Mouse (Mus musculus): ENCODE measurements around the gene Tpsb2.

Tpsb2 gene

DNA sequence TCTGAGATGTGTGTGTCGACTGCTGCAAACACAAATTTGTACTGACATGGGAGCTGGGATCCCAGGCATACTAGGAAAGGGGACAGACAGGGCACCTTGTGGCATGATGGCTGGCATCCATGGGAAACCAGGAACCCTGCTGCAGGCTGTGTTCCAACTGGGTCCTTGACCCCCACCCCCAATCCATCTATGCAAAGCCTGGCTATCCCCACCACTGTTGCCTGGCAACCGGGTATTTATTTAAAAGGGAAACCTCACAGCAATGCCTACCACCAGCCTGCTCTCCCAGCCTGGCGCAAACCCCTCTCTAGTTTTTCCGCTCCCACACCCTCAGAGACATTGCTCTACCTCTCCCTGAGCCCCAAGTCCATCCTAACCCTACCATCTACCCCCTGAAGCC is 41.2 kb downstream of the Tpsb2 start:
- DNase-seq (ENCODE audit: low spot score) = no peak

DNA sequence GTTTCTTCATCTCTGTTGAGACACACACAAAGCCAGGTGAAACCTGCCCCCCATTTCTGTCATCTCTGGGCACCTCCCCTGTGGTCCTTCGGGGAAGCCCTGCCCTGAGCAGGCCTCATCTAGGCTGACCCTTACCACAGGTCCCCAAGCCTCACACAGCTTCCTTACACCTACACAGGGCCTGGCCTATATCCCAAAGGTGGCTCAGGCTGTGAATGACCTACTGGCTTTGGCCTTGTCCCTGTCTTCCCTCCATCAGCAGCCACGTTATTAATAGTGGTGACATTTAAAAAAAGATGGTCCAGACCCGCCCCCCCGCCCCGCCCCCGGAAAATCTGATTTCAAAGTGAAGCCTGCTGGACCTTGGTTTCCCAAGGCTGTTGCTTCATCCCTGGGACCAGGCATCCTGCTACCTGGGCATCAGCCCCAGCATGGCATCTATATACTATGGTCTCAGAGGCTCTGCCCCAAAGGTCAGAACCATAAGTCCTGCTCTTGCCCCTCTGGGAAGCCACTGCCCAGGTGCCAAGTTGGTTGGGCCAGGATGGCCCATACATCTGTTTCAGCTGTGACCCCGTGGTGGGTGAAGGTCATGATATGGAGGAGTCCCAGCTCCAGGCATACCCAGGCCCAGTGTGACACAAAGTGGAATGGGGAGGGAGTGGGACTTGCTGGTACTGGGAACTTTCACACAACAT is 42.3 kb downstream of the Tpsb2 start:
- DNase-seq (ENCODE audit: low spot score) = no peak

DNA sequence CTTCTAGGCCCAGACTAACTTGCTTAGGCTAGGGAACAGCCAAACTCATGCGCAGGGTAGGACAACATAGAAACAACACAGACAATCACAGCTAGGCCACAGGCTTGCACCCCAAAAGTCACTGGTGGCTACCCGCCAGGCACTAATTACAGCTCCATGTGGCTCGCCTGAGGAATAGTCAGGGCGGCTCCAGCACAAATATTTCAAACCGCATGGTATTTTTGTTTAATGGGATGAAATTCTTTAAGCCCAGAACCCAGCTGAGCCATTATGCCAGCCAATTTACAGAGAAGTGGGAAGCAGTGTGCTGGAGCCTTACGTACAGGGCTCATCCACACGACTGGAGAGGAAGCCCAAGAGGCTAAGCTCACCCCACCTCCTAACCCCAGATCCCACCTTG is 43.5 kb downstream of the Tpsb2 start:
- no peak for DNase-seq (ENCODE audit: low spot score)

DNA sequence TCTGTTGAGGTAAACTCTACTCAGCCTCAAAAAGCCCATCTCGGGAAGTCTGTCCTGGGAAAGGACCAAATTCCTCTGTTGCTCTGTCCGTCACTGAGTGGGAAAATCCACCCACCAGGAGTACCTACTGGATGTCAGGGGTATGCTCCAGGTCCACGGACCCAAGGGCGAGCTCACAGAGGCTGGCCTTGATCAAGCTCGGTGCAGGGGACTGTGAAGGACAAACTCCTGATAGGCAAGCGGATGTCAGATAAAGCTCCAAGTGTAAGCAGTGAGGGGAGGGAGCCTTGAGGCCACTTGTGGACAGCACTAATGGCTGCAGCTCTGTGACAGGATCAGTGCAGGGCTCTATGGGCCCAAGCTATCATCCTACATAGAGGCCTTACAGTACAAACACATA is 44.1 kb downstream of the Tpsb2 start:
- no peak for DNase-seq (ENCODE audit: low spot score)

DNA sequence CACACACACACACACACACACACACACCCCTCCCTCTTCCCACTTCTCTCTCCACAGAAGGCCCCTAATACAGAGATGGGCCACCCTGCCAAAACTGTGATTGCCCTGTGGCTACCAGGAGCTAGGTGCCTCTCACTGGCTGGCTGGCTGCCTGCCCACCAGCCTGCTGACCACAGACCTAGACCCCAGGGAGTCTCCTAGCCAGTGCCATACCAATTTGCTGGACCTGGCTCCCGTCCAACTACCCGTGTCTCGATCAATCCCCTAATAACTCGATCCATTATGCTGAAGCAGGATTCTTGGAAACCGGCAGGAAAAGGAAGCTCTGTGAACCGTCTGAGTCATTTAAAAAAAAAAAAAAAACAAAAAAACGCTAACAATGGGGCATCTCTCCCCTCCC is 44.7 kb downstream of the Tpsb2 start:
- DNase-seq (ENCODE audit: low spot score) = no peak

DNA sequence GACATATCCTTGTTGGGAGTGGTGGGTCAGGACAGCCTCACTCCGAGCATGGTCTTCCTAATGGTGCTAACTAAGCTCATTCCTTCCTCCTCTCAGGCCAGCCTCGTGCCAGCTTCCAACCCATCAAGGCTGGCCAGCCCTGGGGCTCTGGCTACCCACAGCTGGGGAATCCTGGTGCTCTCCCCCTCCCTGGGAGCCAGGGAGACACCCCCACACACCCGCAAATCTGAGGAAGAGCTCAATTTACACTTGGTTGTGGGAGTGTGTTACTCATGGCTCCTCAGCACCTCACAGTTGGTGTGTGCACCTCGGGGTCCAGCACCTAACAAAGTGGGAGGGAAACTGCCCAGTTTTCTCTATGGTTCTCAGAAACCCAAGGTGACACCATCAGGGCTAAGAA is 45.1 kb downstream of the Tpsb2 start:
- no peak for DNase-seq (ENCODE audit: low spot score)

DNA sequence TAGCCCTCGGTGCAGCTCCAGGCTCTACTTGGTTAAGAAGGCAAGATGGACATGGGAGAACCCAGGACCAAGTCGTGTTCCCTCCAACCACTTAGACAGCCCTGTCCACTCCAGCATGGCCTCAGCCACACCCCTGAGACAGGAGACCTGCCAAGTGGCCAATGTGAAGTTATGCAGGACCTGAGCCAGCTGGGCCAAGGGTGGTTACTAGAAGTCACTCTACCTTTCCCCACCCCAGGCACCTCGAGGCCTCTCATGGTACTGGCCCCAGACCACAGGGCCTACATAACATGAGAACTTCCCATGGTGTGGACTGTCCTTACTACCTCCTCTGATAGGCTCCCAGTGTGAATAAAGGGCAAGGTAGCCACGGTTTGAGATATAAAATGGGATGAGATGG is 48.1 kb downstream of the Tpsb2 start:
- DNase-seq (ENCODE audit: low spot score) = no peak

DNA sequence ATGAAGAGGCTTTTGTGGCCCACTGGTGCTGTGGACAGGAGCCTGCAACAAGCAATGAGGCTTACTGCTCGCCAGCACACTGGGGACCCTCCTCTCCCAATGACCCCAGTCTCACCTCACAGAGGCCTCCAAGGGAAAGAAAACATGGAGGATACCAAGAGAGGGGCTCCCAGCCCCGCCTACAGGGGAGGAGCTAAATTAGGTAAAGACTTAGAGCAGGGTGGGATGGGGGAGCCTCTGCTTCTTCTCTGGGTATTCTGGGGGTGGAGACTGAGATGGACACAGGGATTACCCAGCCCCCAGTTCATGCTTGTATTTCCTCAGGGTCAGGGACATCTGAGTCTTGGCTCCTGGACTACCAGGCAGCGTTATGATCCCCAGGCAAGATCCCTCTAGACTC is 48.8 kb downstream of the Tpsb2 start:
- no peak for DNase-seq (ENCODE audit: low spot score)

DNA sequence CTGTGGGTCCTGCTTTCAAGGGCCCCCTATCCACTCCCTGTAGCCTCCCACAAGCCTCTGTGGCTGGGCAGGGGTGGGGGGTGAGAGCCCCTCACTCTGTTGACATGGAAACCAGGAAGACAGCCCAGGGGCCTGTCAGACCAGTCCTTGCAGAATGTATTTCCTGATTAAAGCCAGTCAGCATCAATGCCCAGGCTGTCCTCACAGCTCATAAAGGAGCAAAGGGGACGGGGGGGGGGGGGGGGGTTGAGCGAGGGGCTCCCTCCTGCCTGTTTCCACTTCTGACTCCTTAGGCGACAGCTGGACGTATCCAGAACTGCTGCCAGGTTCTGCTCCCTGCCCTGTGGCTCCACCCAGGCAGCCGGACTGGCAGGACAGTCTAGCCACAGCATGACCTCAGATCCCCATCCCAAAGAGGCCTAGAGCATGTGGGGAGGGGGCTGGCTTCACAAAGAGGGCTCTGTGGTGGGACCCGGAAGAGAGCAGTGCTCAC is 49.4 kb downstream of the Tpsb2 start:
- DNase-seq (ENCODE audit: low spot score) = no peak

DNA sequence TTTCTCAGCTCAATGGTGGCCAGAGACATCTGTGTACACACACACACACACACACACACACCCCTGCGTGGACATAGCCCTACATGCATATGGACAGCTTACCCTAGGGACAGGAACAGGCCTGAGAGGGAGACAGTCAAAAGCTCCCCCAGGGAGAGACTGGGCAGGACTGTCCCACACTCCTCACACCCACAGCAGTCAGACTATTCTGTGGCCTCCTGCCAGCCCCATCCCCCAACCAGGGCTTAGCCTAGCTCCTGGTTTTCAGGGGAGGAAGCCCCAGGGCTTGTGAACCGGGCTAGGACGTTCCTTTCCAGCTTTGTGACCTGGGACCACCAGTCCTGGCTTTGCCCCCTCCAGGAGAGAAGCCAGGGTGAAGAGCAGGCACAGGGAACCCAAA is 50.1 kb downstream of the Tpsb2 start:
- DNase-seq (ENCODE audit: low spot score) = no peak

DNA sequence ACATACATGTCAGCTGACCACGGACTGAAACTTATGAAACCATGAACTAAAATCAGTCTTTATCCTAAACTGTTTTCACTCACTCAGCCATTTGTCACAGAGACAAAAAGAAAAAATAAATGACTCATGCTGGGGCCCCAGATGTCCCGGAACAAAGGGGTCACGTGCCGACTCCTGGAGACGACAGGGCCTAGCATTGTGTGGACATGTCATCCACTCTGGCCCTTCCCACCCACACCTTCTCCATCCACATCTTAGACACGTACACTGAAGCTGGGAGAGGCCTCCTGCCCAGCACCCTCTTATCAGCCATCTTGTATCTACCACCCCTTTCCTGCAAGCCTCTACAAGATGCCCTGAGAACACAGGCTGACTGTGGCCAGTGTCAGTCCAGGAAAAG is 51.9 kb downstream of the Tpsb2 start:
- no peak for DNase-seq (ENCODE audit: low spot score)

All from T-cell, adult 2 months (primary cell).